Mouse (Mus musculus) neural tube, embryonic 12.5 days (tissue): ENCODE measurements at regions not wholly inside any gene's neighbourhood (a gene's known extent, or its start where the extent isn't known, plus 50 kb on each side); places are given as distances from the start of the nearest gene placed in this dataset.
A peak's percentile ranks its signal among the peaks of the same experiment; 100 is the strongest.

Experiments used
- ATAC-seq: fragments of 200-750 bp; cut with Nextera tagmentation; 2 replicates; pipeline ENCODE4 v1.8.0; 2017; ENCODE audit warnings: low read depth, mild to moderate bottlenecking, moderate TSS enrichment, moderate library complexity; ENCODE audit not compliant: low FRiP score
- H3K27ac ChIP-seq: fragments of 300-500 bp; sonication (generic); 2 replicates; pipeline ENCODE4 v1.5.1; 2016
- H3K27me3 ChIP-seq: fragments of 300-500 bp; sonication (generic); replicated peaks from 2 replicates; pipeline ENCODE4 v1.6.1; 2016; ENCODE audit warnings: mild to moderate bottlenecking
- H3K36me3 ChIP-seq: fragments of 300-500 bp; sonication (generic); 2 replicates; pipeline ENCODE4 v1.6.1; 2016; ENCODE audit warnings: mild to moderate bottlenecking
- H3K4me1 ChIP-seq: fragments of 300-500 bp; sonication (generic); 2 replicates; pipeline ENCODE4 v1.6.1; 2016
- H3K4me2 ChIP-seq: fragments of 300-500 bp; sonication (generic); replicated peaks from 2 replicates; pipeline ENCODE4 v1.6.1; 2016; ENCODE audit warnings: mild to moderate bottlenecking
- H3K4me3 ChIP-seq: fragments of 300-500 bp; sonication (generic); 2 replicates; pipeline ENCODE4 v1.5.1; 2016
- H3K9ac ChIP-seq: fragments of 300-500 bp; sonication (generic); 2 replicates; pipeline ENCODE4 v1.6.1; 2016; ENCODE audit warnings: mild to moderate bottlenecking
- H3K9me3 ChIP-seq: fragments of 300-500 bp; sonication (generic); 2 replicates; pipeline ENCODE4 v1.6.1; 2016; ENCODE audit warnings: mild to moderate bottlenecking
- WGBS: fragments of 180-500 bp; shearing (Covaris S2); methylation state at CpG from one replicate; pipeline ENCODE4 v1.1.7; 2016; 5-methylcytosine and 5-hydroxymethylcytosine counted together

GRCm38 (mm10) chr9:87431523-87431922 lies 176.2 kb upstream of the Cep162 start:
- Histone ChIP-seq H3K27ac (no peak overlapping the region), H3K4me1 (no peaks in the 10 kb centered on the region), H3K4me3 (no peak overlapping the region), H3K36me3 (no peaks in the 10 kb centered on the region), H3K9me3 (no peaks in the 10 kb centered on the region), H3K9ac (no peak overlapping the region), H3K27me3 (no peaks in the 10 kb centered on the region), H3K4me2 (no peak overlapping the region)
- 69% methylated on average over 7 of the region's 7 CpGs for WGBS
- ATAC-seq, result no peak

- no peaks in the 10 kb centered on the region for H3K9me3 ChIP-seq
- no peak overlapping the region for H3K4me2 ChIP-seq
- 70% methylated on average over 4 of the region's 4 CpGs for WGBS
- H3K4me3 ChIP-seq, result no peak overlapping the region
- no peaks in the 10 kb centered on the region for H3K36me3 ChIP-seq
- H3K4me1 ChIP-seq, result no peaks in the 10 kb centered on the region
- H3K27me3 ChIP-seq, result no peaks in the 10 kb centered on the region
- no peak for ATAC-seq
- no peak overlapping the region for H3K27ac ChIP-seq
- no peak overlapping the region for H3K9ac ChIP-seq
These were observed 169.9 kb upstream of the Cep162 start for GRCm38 (mm10) chr9:87425201-87425600.

DNA sequence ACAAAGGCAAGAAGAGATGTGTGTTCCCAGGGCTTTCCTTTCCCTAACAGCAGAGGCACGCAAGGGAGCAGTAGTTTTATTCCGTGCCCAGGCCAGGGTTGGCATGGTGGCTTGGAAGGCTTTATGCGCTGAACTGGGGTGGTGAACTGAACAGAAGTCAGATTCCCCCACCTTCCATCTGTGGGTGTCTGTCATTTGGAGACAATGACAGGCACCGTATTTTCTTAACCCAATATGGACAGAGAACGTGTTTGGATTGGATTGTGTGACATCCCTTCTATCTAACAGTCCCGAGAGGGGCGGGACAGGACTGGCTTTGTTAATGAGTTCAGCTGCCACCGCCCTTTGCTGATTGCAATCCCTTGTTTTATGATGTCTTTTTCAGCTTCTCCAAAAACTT lies 165.8 kb upstream of the Cep162 start:
- no peak overlapping the region for H3K4me3 ChIP-seq
- no peaks in the 10 kb centered on the region for H3K4me1 ChIP-seq
- no peaks in the 10 kb centered on the region for H3K27me3 ChIP-seq
- H3K4me2 ChIP-seq, result no peak overlapping the region
- H3K9ac ChIP-seq, result no peak overlapping the region
- 39% methylated on average over 8 of the region's 8 CpGs for WGBS
- H3K9me3 ChIP-seq, result no peaks in the 10 kb centered on the region
- H3K36me3 ChIP-seq, result no peaks in the 10 kb centered on the region
- no peak overlapping the region for H3K27ac ChIP-seq
- no peak for ATAC-seq

GRCm38 (mm10) chr9:87419376-87419775 lies 164.0 kb upstream of the Cep162 start:
- Histone ChIP-seq H3K4me3 (no peak overlapping the region), H3K9ac (no peak overlapping the region), H3K27ac (no peak overlapping the region), H3K36me3 (no peaks in the 10 kb centered on the region), H3K4me2 (no peak overlapping the region), H3K9me3 (no peaks in the 10 kb centered on the region), H3K4me1 (no peaks in the 10 kb centered on the region), H3K27me3 (no peaks in the 10 kb centered on the region)
- peak; percentile 50; the same call in 1 of the 2 replicates for ATAC-seq
- WGBS, result 15% methylated on average over 12 of the region's 12 CpGs

DNA sequence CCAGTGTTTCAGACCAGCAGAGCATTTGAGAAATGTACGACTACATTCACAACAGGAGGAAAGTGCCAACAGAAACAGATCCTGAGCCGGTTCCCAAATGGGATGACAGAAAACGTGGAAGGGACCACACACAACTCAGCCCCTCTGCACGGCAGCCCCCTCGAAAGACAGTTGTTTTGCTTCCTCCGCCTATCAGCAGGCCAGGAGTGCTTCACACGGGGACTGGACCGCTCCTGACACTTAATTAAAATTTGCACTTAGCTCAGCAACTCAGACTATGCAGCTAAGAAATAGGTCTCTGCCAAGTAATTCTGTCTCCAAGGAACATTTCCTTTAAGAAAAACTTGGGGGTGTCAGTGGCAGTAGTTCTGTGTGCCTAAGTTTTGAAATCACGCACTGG lies 157.6 kb upstream of the Cep162 start:
- no peak overlapping the region for H3K27ac ChIP-seq
- WGBS, result 62% methylated on average over 9 of the region's 9 CpGs
- H3K4me3 ChIP-seq, result no peak overlapping the region

DNA sequence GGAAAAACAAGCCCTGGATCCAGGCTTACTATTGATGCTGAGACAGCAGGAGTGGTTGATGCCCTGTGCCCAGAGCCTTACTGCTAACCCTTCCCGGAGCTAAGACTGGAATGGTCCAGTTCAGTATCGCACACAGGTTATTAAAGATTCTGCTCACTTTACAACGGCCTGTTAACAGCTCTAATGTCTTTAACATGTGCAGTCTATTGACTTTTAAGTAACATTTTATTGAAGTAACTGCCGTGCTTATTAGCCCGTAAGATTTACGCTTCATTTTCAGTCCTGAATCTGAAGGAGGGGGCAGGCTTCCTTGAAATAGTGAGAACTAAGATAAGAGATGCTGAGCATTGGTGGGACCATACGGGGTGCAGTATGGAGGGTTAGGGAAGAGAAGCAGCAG lies 155.7 kb upstream of the Cep162 start:
- Histone ChIP-seq H3K9me3 (no peaks in the 10 kb centered on the region), H3K27me3 (no peaks in the 10 kb centered on the region), H3K4me3 (no peak overlapping the region), H3K27ac (no peak overlapping the region), H3K4me2 (no peak overlapping the region), H3K36me3 (no peaks in the 10 kb centered on the region), H3K4me1 (no peaks in the 10 kb centered on the region), H3K9ac (no peak overlapping the region)
- WGBS, result 65% methylated on average over 7 of the region's 7 CpGs
- no peak for ATAC-seq

More for the DNA sequence above, 157.6 kb upstream of the Cep162 start:
- H3K36me3 ChIP-seq, result no peaks in the 10 kb centered on the region
- no peak for ATAC-seq
- no peak overlapping the region for H3K4me2 ChIP-seq
- H3K4me1 ChIP-seq, result no peaks in the 10 kb centered on the region
- H3K9me3 ChIP-seq, result no peaks in the 10 kb centered on the region
- H3K9ac ChIP-seq, result no peak overlapping the region
- no peaks in the 10 kb centered on the region for H3K27me3 ChIP-seq

DNA sequence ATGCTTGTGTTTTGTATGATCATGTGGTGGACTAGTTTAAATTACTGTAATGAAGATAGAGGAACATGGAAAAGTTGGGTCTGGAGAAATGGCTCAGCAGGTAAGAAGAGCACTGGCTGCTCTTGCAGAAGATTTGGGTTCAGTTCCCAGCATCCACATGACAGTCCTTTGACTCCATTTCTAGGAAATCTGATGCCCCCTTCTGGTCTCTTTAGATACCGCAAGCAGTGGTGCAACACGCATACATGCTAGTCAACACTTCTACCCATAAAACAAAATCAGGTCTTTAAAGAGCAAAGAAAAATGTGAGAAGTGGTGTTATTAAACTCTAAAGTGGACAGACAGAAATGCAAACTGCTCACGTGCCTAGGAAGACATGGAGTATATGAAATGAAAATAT lies 154.4 kb upstream of the Cep162 start:
- H3K4me2 ChIP-seq, result no peak overlapping the region
- H3K27ac ChIP-seq, result no peak overlapping the region
- H3K4me3 ChIP-seq, result no peak overlapping the region
- no peaks in the 10 kb centered on the region for H3K4me1 ChIP-seq
- 94% methylated on average over 3 of the region's 3 CpGs for WGBS
- no peaks in the 10 kb centered on the region for H3K9me3 ChIP-seq
- no peak for ATAC-seq
- H3K27me3 ChIP-seq, result no peaks in the 10 kb centered on the region
- H3K9ac ChIP-seq, result no peak overlapping the region
- no peaks in the 10 kb centered on the region for H3K36me3 ChIP-seq

DNA sequence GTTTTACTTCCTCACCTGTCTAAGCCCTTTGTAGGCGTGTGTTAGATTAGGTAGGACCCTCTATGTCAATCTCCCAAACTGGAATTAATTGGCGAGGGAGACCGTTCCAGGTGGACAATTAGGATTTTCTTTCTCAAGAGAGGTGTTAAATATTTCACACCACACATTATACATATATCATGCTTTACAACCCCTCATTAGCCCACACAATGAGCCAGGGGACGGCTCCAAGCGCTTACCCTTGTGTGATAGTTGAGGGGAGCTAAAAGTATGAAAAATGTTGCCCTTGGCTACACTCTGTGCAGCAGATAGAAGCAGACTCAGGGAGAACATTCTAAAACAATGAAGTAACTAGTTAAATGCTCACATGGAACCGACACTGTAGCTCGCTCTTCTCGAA lies 153.5 kb upstream of the Cep162 start:
- no peak for ATAC-seq
- Histone ChIP-seq H3K9me3 (no peaks in the 10 kb centered on the region), H3K9ac (no peak overlapping the region), H3K4me3 (no peak overlapping the region), H3K27ac (no peak overlapping the region), H3K4me1 (no peaks in the 10 kb centered on the region), H3K4me2 (no peak overlapping the region), H3K36me3 (no peaks in the 10 kb centered on the region), H3K27me3 (no peaks in the 10 kb centered on the region)
- 82% methylated on average over 8 of the region's 8 CpGs for WGBS

- no peaks in the 10 kb centered on the region for H3K27me3 ChIP-seq
- H3K9me3 ChIP-seq, result no peaks in the 10 kb centered on the region
- no peak for ATAC-seq
- no peaks in the 10 kb centered on the region for H3K36me3 ChIP-seq
- H3K9ac ChIP-seq, result no peak overlapping the region
- H3K4me1 ChIP-seq, result no peaks in the 10 kb centered on the region
- H3K4me3 ChIP-seq, result no peak overlapping the region
- WGBS, result 83% methylated on average over 12 of the region's 12 CpGs
- H3K4me2 ChIP-seq, result no peak overlapping the region
- no peak overlapping the region for H3K27ac ChIP-seq
These were observed 151.1 kb upstream of the Cep162 start for GRCm38 (mm10) chr9:87406476-87406875.

DNA sequence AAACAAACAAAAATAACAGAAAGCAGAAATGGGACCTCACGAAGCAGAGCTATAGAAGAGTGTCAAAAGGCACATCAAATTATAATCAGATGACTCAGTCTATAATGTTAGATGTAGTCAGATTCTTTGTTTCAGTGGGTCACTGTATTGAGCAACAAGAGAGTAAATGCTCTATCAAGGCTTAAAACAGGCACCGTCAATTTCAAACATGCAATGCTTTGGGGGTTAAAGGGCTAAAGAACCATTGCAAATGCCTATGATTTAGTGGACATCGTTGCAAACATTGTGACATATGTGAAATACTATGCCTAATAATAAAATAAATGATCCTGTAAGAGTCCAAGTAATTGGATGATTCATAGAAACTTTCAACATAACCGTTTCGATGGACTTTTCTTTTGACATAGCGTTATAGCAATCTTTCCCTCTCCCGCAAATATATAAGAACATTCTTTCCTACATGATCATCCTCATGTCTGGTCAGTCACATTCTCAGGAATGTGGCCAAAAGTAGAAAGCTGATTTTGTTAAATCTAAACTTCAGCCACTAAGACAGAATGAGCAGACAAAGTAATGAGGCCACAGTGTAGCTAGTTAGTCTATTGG lies 149.9 kb upstream of the Cep162 start:
- Histone ChIP-seq H3K4me3 (no peak overlapping the region), H3K27me3 (no peaks in the 10 kb centered on the region), H3K4me2 (no peak overlapping the region), H3K36me3 (no peaks in the 10 kb centered on the region), H3K4me1 (no peaks in the 10 kb centered on the region), H3K9me3 (no peaks in the 10 kb centered on the region), H3K9ac (no peak overlapping the region), H3K27ac (no peak overlapping the region)
- WGBS, result 94% methylated on average over 7 of the region's 7 CpGs
- no peak for ATAC-seq

- Histone ChIP-seq H3K9me3 (no peaks in the 10 kb centered on the region), H3K36me3 (no peaks in the 10 kb centered on the region), H3K9ac (no peak overlapping the region), H3K4me2 (no peak overlapping the region), H3K27ac (no peak overlapping the region), H3K4me3 (no peak overlapping the region), H3K27me3 (no peaks in the 10 kb centered on the region), H3K4me1 (no peaks in the 10 kb centered on the region)
- 81% methylated on average over 3 of the region's 3 CpGs for WGBS
- ATAC-seq, result no peak
These were observed 146.7 kb upstream of the Cep162 start for GRCm38 (mm10) chr9:87402010-87402409.

GRCm38 (mm10) chr9:87387516-87387915 lies 132.2 kb upstream of the Cep162 start:
- no peak overlapping the region for H3K27ac ChIP-seq
- H3K36me3 ChIP-seq, result no peaks in the 10 kb centered on the region
- no peak overlapping the region for H3K4me3 ChIP-seq

GRCm38 (mm10) chr9:87383513-87383912 lies 128.2 kb upstream of the Cep162 start:
- Histone ChIP-seq H3K9me3 (no peaks in the 10 kb centered on the region), H3K4me2 (no peak overlapping the region), H3K27ac (no peak overlapping the region), H3K27me3 (no peaks in the 10 kb centered on the region), H3K36me3 (no peaks in the 10 kb centered on the region), H3K9ac (no peak overlapping the region), H3K4me3 (no peak overlapping the region), H3K4me1 (no peaks in the 10 kb centered on the region)
- 81% methylated on average over 3 of the region's 3 CpGs for WGBS
- no peak for ATAC-seq

More at GRCm38 (mm10) chr9:87387516-87387915, 132.2 kb upstream of the Cep162 start:
- H3K4me1 ChIP-seq, result no peaks in the 10 kb centered on the region
- no peak for ATAC-seq
- no peak overlapping the region for H3K4me2 ChIP-seq
- no peaks in the 10 kb centered on the region for H3K27me3 ChIP-seq
- WGBS, result 81% methylated on average over 5 of the region's 5 CpGs
- H3K9me3 ChIP-seq, result no peaks in the 10 kb centered on the region
- H3K9ac ChIP-seq, result no peak overlapping the region
